Mouse (Mus musculus) T-helper 1 cell (primary cell): ENCODE data around the gene Trpc4.

Experiments
- in situ Hi-C: fragments of 300-600 bp; cut with MboI, MseI; formaldehyde crosslinking; loops from one replicate; pipeline ENCODE4 v1.15.1; 2025; ENCODE audit warnings: high pct_unique_total_duplicates

Gene Trpc4

GRCm38 (mm10) chr3:54269180-54269579 is 113.3 kb downstream of the Trpc4 start:
- in situ Hi-C loops: no loop called here

GRCm38 (mm10) chr3:54274651-54275050 is 118.8 kb downstream of the Trpc4 start:
- in situ Hi-C loops: no loop called here

- in situ Hi-C loops: no loop called here
These were observed 133.9 kb downstream of the Trpc4 start for GRCm38 (mm10) chr3:54289731-54290130.

GRCm38 (mm10) chr3:54310604-54311003 is 154.8 kb downstream of the Trpc4 start:
- in situ Hi-C loops: no loop called here

GRCm38 (mm10) chr3:54314055-54314454 is 158.2 kb downstream of the Trpc4 start:
- in situ Hi-C loops: no loop called here

GRCm38 (mm10) chr3:54352891-54353652 is 197.2 kb downstream of the Trpc4 start:
- in situ Hi-C loops: no loop called here

- in situ Hi-C loops: loop anchor here (5.0 kb wide), 1 partner anchor 330 kb away; no protein-coding TSS in a partner anchor
These were observed 201.7 kb downstream of the Trpc4 start for GRCm38 (mm10) chr3:54357561-54357960.

- in situ Hi-C loops: loop anchor here (5.0 kb wide), 1 partner anchor 329 kb away; no protein-coding TSS in a partner anchor
These were observed 202.8 kb downstream of the Trpc4 start for GRCm38 (mm10) chr3:54358463-54359189.

- in situ Hi-C loops: loop anchor here (10.0 kb wide), 1 partner anchor 714 kb away; no protein-coding TSS in a partner anchor
These were observed 205.1 kb downstream of the Trpc4 start, which contains the start of gene Postn for GRCm38 (mm10) chr3:54360897-54361296. Gene Postn (plus strand): TSS chr3:54361109.

- in situ Hi-C loops: loop anchor here (10.0 kb wide), 1 partner anchor 713 kb away; no protein-coding TSS in a partner anchor
These were observed 205.8 kb downstream of the Trpc4 start for GRCm38 (mm10) chr3:54361656-54362055.
